Mouse (Mus musculus): ENCODE measurements around the gene Tstd2. TPM values are rescaled to one million over a fixed set of nuclear protein-coding genes. Genes with fewer than 3 reads are reported as not detected.

Gene Tstd2
- polyA plus RNA-seq, 1 experiment from 2014 or later, result 45.5 TPM

- H3K4me3 ChIP-seq, result no peak overlapping the region
- no peak overlapping the region for H3K27ac ChIP-seq
- peaks cover 90% of the 10 kb centered on the region for H3K36me3 ChIP-seq (ENCODE audit: poor library complexity, severe bottlenecking)
- no peaks in the 10 kb centered on the region for H3K27me3 ChIP-seq
- H3K4me2 ChIP-seq, result no peak overlapping the region
- no peaks in the 10 kb centered on the region for H3K9me3 ChIP-seq (replicated peaks)
- H3K4me1 ChIP-seq, result no peaks in the 10 kb centered on the region
- 95% methylated on average over 12 of the region's 12 CpGs for WGBS
- ATAC-seq, result no peak
- H3K9ac ChIP-seq, result no peak overlapping the region
Measured at GRCm38 (mm10) chr4:46151903-46152544, 13.5 kb upstream of the Tstd2 start.

GRCm38 (mm10) chr4:46146881-46147280, 8.4 kb upstream of the Tstd2 start:
- H3K36me3 ChIP-seq (ENCODE audit: poor library complexity, severe bottlenecking), result peaks cover 58% of the 10 kb centered on the region
- no peak overlapping the region for H3K4me3 ChIP-seq

DNA sequence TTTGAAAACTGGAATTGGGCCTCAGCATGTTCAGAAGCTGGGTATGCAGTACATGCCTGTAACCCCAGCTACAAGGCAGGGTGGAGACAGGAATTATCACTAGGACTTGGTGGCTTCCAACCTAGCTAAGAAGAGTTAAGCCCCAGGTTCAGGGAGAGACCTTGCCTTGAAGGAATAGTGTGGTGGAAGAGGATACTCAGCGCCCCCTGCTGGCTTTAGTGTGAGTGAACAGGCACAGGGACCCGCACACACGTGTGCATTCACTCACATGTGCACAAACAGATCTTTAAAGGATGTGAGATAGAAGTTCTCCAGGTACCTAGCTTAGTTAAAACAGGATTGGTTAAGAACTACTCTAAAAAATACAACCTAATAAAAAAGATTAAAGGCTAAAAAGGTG, 5.8 kb upstream of the Tstd2 start:
- Histone ChIP-seq H3K4me2 (no peak overlapping the region), H3K9me3 (replicated peaks) (no peaks in the 10 kb centered on the region), H3K9ac (no peak overlapping the region), H3K36me3 (ENCODE audit: poor library complexity, severe bottlenecking) (peaks cover 36% of the 10 kb centered on the region), H3K27me3 (no peaks in the 10 kb centered on the region), H3K27ac (no peak overlapping the region), H3K4me3 (no peak overlapping the region), H3K4me1 (peaks cover 14% of the 10 kb centered on the region)
- no peak for ATAC-seq
- 72% methylated on average over 3 of the region's 3 CpGs for WGBS

More at GRCm38 (mm10) chr4:46146881-46147280, 8.4 kb upstream of the Tstd2 start:
- no peak overlapping the region for H3K4me2 ChIP-seq
- H3K4me1 ChIP-seq, result no peaks in the 10 kb centered on the region
- ATAC-seq, result no peak
- H3K27ac ChIP-seq, result no peak overlapping the region
- 72% methylated on average over 1 of the region's 1 CpGs for WGBS
- no peaks in the 10 kb centered on the region for H3K9me3 ChIP-seq (replicated peaks)
- no peak overlapping the region for H3K9ac ChIP-seq
- H3K27me3 ChIP-seq, result no peaks in the 10 kb centered on the region

- Histone ChIP-seq H3K4me2 (peak overlapping the region; percentile 87), H3K27me3 (no peaks in the 10 kb centered on the region), H3K27ac (peak overlapping the region; percentile 97), H3K9ac (peak overlapping the region; percentile 96), H3K9me3 (replicated peaks) (no peaks in the 10 kb centered on the region), H3K36me3 (ENCODE audit: poor library complexity, severe bottlenecking) (peaks cover 27% of the 10 kb centered on the region), H3K4me3 (peak overlapping the region; percentile 93), H3K4me1 (peaks cover 28% of the 10 kb centered on the region)
- peak; percentile 86 for ATAC-seq
- 9% methylated on average over 17 of the region's 17 CpGs for WGBS
Measured at GRCm38 (mm10) chr4:46137629-46138286, 736 bp downstream of the Tstd2 start.

DNA sequence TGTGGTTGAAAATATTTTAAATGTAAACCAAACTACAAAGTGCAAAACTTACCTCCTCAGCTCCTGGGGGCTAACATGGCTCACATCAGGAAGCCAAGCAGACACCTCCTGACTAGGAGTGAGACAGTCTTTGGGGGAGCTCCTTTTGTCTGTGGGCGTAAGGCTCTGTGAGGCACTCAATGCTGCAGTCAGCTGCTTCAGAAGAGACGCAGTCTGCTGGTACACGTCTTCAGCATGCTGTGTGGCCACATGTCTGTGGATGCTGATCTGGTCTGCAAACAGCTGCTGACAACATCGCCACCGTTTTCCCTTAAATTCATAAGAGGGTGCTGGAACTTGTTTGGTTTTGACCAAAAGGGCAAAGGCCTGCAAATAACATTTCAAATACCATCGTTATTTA, 6.7 kb downstream of the Tstd2 start:
- Histone ChIP-seq H3K4me2 (no peak overlapping the region), H3K9me3 (replicated peaks) (no peaks in the 10 kb centered on the region), H3K27me3 (no peaks in the 10 kb centered on the region), H3K9ac (no peak overlapping the region), H3K36me3 (ENCODE audit: poor library complexity, severe bottlenecking) (peaks cover 78% of the 10 kb centered on the region), H3K4me1 (peaks cover 5% of the 10 kb centered on the region), H3K4me3 (no peak overlapping the region), H3K27ac (no peak overlapping the region)
- WGBS, result 81% methylated on average over 6 of the region's 6 CpGs
- no peak for ATAC-seq

GRCm38 (mm10) chr4:46130221-46130620, 8.3 kb downstream of the Tstd2 start:
- ATAC-seq, result no peak
- Histone ChIP-seq H3K4me1 (no peaks in the 10 kb centered on the region), H3K9me3 (replicated peaks) (no peaks in the 10 kb centered on the region), H3K27me3 (no peaks in the 10 kb centered on the region), H3K27ac (no peak overlapping the region), H3K4me2 (no peak overlapping the region), H3K36me3 (ENCODE audit: poor library complexity, severe bottlenecking) (peaks cover 86% of the 10 kb centered on the region), H3K4me3 (no peak overlapping the region), H3K9ac (no peak overlapping the region)
- 63% methylated on average over 3 of the region's 3 CpGs for WGBS

- 92% methylated on average over 8 of the region's 8 CpGs for WGBS
- Histone ChIP-seq H3K9ac (no peak overlapping the region), H3K4me1 (no peaks in the 10 kb centered on the region), H3K27me3 (no peaks in the 10 kb centered on the region), H3K36me3 (ENCODE audit: poor library complexity, severe bottlenecking) (peaks cover 87% of the 10 kb centered on the region), H3K4me2 (no peak overlapping the region), H3K27ac (no peak overlapping the region), H3K9me3 (replicated peaks) (no peaks in the 10 kb centered on the region), H3K4me3 (no peak overlapping the region)
- no peak for ATAC-seq
Measured at GRCm38 (mm10) chr4:46129311-46130004, 9.0 kb downstream of the Tstd2 start.

GRCm38 (mm10) chr4:46126541-46126940, 12.0 kb downstream of the Tstd2 start:
- H3K4me3 ChIP-seq, result no peak overlapping the region
- no peaks in the 10 kb centered on the region for H3K4me1 ChIP-seq
- H3K27ac ChIP-seq, result no peak overlapping the region
- H3K9ac ChIP-seq, result no peak overlapping the region
- H3K4me2 ChIP-seq, result no peak overlapping the region
- no peaks in the 10 kb centered on the region for H3K9me3 ChIP-seq (replicated peaks)
- WGBS, result 49% methylated on average over 2 of the region's 2 CpGs
- peak; percentile 59; the same call in 1 of the 2 replicates for ATAC-seq
- peaks cover 85% of the 10 kb centered on the region for H3K36me3 ChIP-seq (ENCODE audit: poor library complexity, severe bottlenecking)
- no peaks in the 10 kb centered on the region for H3K27me3 ChIP-seq

DNA sequence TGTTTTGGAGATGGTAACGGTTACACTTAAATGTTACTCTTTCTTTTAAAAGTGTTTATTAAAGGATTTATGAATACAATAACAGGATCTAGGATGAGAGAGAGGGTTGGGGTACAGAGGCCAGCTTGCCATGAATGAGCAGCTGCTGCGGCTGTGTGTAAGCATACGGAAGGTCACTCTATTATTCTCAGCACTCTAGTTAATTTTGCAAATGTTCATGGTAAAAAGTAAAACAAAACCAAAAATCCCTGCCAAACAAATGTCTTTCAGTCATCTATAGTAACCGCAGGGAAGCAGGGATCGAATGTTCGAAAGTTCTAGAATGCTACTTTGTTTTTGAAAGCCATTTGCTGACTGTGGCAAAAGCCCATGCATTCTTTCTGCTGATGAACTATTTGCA, 15.1 kb downstream of the Tstd2 start:
- Histone ChIP-seq H3K36me3 (ENCODE audit: poor library complexity, severe bottlenecking) (peaks cover 86% of the 10 kb centered on the region), H3K4me3 (no peak overlapping the region), H3K27me3 (no peaks in the 10 kb centered on the region), H3K27ac (no peak overlapping the region), H3K9ac (no peak overlapping the region), H3K4me2 (no peak overlapping the region), H3K9me3 (replicated peaks) (no peaks in the 10 kb centered on the region), H3K4me1 (no peaks in the 10 kb centered on the region)
- WGBS, result 89% methylated on average over 6 of the region's 6 CpGs
- ATAC-seq, result no peak

- 84% methylated on average over 3 of the region's 3 CpGs for WGBS
- H3K4me1 ChIP-seq, result no peaks in the 10 kb centered on the region
- H3K9ac ChIP-seq, result no peak overlapping the region
Measured at GRCm38 (mm10) chr4:46120767-46121166, 17.7 kb downstream of the Tstd2 start.

GRCm38 (mm10) chr4:46119514-46120094, 18.9 kb downstream of the Tstd2 start:
- Histone ChIP-seq H3K27ac (no peak overlapping the region), H3K9me3 (replicated peaks) (no peaks in the 10 kb centered on the region), H3K4me1 (no peaks in the 10 kb centered on the region), H3K9ac (no peak overlapping the region), H3K4me2 (no peak overlapping the region), H3K27me3 (no peaks in the 10 kb centered on the region), H3K4me3 (no peak overlapping the region), H3K36me3 (ENCODE audit: poor library complexity, severe bottlenecking) (peaks cover 94% of the 10 kb centered on the region)
- 95% methylated on average over 14 of the region's 14 CpGs for WGBS
- no peak for ATAC-seq

More at GRCm38 (mm10) chr4:46120767-46121166, 17.7 kb downstream of the Tstd2 start:
- H3K4me3 ChIP-seq, result no peak overlapping the region
- no peaks in the 10 kb centered on the region for H3K9me3 ChIP-seq (replicated peaks)
- H3K36me3 ChIP-seq (ENCODE audit: poor library complexity, severe bottlenecking), result peaks cover 96% of the 10 kb centered on the region
- H3K27me3 ChIP-seq, result no peaks in the 10 kb centered on the region
- ATAC-seq, result no peak
- no peak overlapping the region for H3K4me2 ChIP-seq
- H3K27ac ChIP-seq, result no peak overlapping the region

DNA sequence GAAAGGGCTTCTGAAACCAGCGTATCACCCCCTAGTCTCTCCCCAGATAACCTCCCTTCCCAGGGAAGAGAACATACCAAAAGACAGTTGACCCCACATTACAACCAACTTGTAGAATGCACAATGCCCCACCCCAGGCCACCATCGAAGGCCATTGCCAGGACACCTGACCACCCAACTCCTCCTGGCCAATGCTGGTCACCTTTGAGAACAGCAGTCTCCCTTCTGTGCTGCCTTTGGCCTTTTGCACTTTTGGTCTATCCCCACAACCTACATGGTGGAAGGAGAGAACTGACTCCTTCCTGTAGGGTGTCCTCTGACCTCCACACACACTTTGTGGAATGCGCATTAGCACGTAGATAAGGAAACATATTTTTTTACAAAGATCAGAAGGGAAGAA, 21.0 kb downstream of the Tstd2 start:
- no peak overlapping the region for H3K9ac ChIP-seq
- H3K27ac ChIP-seq, result no peak overlapping the region
- H3K4me3 ChIP-seq, result no peak overlapping the region
- H3K4me2 ChIP-seq, result no peak overlapping the region
- H3K36me3 ChIP-seq (ENCODE audit: poor library complexity, severe bottlenecking), result peaks cover 90% of the 10 kb centered on the region
- no peaks in the 10 kb centered on the region for H3K9me3 ChIP-seq (replicated peaks)
- no peaks in the 10 kb centered on the region for H3K27me3 ChIP-seq
- no peaks in the 10 kb centered on the region for H3K4me1 ChIP-seq
- 97% methylated on average over 4 of the region's 4 CpGs for WGBS
- ATAC-seq, result no peak

All from forebrain, embryonic 13.5 days (tissue).